Mouse (Mus musculus) adipocyte (in vitro differentiated cells): ENCODE measurements at regions not wholly inside any gene's neighbourhood (a gene's known extent, or its start where the extent isn't known, plus 50 kb on each side); places are given as distances from the start of the nearest gene placed in this dataset.

Experiments used
- DNase-seq: peaks from one replicate; pipeline ENCODE4 v3.0.0-alpha.2; 2016; ENCODE audit warnings: low spot score

GRCm38 (mm10) chr2:83105070-83105469 is 161.6 kb downstream of the Fsip2 start:
- DNase-seq, result no peak

DNA sequence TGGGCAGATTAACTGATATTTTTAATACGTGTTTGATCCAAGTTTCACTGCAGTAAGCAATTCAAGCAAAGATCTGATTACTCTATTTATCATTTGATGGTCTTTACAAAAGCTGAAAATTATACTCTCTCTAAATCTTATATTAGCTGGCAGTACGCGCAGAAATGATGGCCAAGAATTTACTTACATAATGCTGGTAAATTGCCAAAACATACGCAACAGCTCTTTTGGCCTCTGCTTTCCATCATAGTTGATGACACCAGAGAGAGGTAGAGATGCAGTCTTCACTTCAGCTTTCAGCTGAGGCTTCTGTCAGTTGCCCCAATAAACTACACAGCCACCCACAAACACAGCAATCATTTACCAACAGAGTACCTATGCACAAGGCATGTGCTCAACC is 182.9 kb downstream of the Fsip2 start:
- peak; percentile 5 for DNase-seq

GRCm38 (mm10) chr2:83130709-83131108 is 187.3 kb downstream of the Fsip2 start:
- DNase-seq, result no peak

DNA sequence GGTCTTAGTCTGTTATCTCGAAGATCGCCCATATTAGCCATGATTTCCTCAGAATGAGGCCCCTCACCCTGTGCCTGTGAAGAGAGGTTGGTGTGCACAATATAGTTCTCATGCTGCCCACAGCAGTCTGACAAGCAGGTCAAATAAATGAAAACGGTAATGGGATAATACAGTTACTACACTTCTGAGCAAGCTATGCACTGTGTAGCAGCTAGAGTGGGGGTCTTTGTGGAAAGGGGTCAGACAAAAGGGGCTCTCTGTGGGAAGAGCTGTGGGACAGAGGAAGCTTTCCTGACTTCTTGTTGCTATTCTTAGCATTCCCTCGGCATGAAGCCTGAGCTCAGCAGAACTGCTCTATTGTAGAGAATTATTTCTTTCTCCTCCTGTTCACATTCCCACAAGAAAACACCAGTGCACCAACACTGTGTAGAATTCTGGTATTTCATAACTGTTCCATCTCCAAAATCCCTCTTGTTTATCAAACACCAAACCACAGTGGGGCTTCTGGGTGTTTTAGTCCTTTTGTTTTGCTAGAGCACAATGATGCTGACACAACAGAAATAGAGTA is 187.9 kb downstream of the Fsip2 start:
- DNase-seq, result no peak

DNA sequence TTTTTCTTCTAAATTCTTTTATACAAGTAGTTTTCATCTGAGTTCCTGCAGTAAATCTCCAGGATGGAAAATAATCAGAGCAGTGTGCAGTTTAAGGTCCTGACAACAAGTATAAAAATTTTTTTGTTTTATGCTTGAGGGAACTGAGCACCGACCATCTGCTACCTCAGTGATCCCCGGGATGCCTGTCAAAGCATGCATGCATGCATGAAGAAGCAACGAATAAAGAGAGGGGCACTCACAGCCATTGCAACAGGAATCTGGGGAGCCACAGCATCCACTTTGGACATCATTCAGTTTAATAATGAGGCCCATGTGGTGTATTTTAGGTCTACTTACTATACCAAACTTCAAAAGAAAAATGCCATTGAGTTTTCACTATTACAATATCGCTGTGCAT is 222.4 kb downstream of the Fsip2 start:
- no peak for DNase-seq
